Comparison of ENCODE assay signal across 8 mouse cellular contexts in genomic region chrX:73476621-73477020, GRCm38 (mm10). TPM values are rescaled to one million over a fixed set of nuclear protein-coding genes. Genes with fewer than 3 reads are reported as not detected.
DNase-seq lines count a peak whose midpoint lies in the region; ATAC-seq and TF ChIP-seq lines count a peak whose summit lies in the region.

No protein-coding gene starts in this region.

- no peak overlapping the region for H3K4me2 ChIP-seq in heart, embryonic 12.5 days

- H3K9me3 ChIP-seq in heart, embryonic 12.5 days (replicated peaks): no peaks in the 10 kb centered on the region

- DNase-seq in adrenal gland, adult 2 months: peak; percentile 42
- DNase-seq in adrenal gland, postnatal 4 days (ENCODE audit: low spot score in 2 of 2): no peak
- DNase-seq in kidney, postnatal 25 days: peak; percentile 74 to 87
- no peak for DNase-seq in spleen, postnatal 14 days (ENCODE audit: low spot score in 2 of 2)
- DNase-seq in left cerebral cortex, postnatal 4 days: no peak
- DNase-seq in B cell, adult 2 months: no peak

- TF ChIP-seq POLR2A in small intestine, adult 2 months (IDR thresholded peaks at IDR 0.05; ENCODE audit: low read depth, low read length): no peak

- peak overlapping the region; percentile 81 for H3K27ac ChIP-seq in heart, embryonic 12.5 days (ENCODE audit: poor library complexity, severe bottlenecking)
- H3K27ac ChIP-seq in small intestine, adult 2 months (ENCODE audit: insufficient read depth, low read depth, low read length): peak overlapping the region; percentile 7; the same call in 1 of the 2 replicates

- peaks cover 32% of the 10 kb centered on the region for H3K4me1 ChIP-seq in heart, embryonic 12.5 days (replicated peaks)
- peaks cover 4% of the 10 kb centered on the region; the same call in 1 of the 2 replicates for H3K4me1 ChIP-seq in small intestine, adult 2 months (ENCODE audit: control insufficient read depth, insufficient read depth, insufficient read length, low read length)

- H3K36me3 ChIP-seq in heart, embryonic 12.5 days: no peaks in the 10 kb centered on the region
- H3K36me3 ChIP-seq in small intestine, adult 2 months (ENCODE audit: control insufficient read depth, insufficient read depth, low read length): no peaks in the 10 kb centered on the region

- WGBS in heart, embryonic 12.5 days: 53% methylated on average over 2 of the region's 2 CpGs
- WGBS in small intestine, adult 2 months: 53% methylated on average over 2 of the region's 2 CpGs

- peaks cover 28% of the 10 kb centered on the region for H3K27me3 ChIP-seq in heart, embryonic 12.5 days (replicated peaks)
- no peaks in the 10 kb centered on the region for H3K27me3 ChIP-seq in small intestine, adult 2 months (ENCODE audit: control insufficient read depth, insufficient read depth, low read length)

- intact Hi-C loops in left cerebral cortex, postnatal 4 days (cut with DNase I): no loop called here

- no peak overlapping the region for H3K4me3 ChIP-seq in heart, embryonic 12.5 days
- no peak overlapping the region for H3K4me3 ChIP-seq in small intestine, adult 2 months (ENCODE audit: low read depth, low read length)

- peak; percentile 77 for ATAC-seq in heart, embryonic 12.5 days (ENCODE audit: insufficient number of reproducible peaks, low FRiP score)

- no peak overlapping the region for H3K9ac ChIP-seq in heart, embryonic 12.5 days

- TF ChIP-seq CTCF in small intestine, adult 2 months (IDR thresholded peaks at IDR 0.05; ENCODE audit: extremely low read depth, insufficient read length, insufficient replicate concordance, low read depth, low read length): no peak

RNA-seq across cellular contexts. Expression of gene Bgn, which starts 6.8 kb away (rescaled TPM):
- total RNA-seq in adrenal gland, adult 2 months (2021): 100 to 1,000 TPM; 290 to 364 TPM
- polyA plus RNA-seq in adrenal gland, adult 2 months (2012; rRNA removed): 197 and 251 TPM in 2 replicates
- 100 to 1,000 TPM; 245 to 273 TPM for total RNA-seq in adrenal gland, postnatal 4 days (2021)
- 71.9 and 72.9 TPM in 2 replicates for polyA plus RNA-seq in heart, embryonic 12.5 days (2016; fragmentation: Nextera tagmentation; extraction: Ambion mirVana)
- 121 and 168 TPM in 2 replicates for polyA plus RNA-seq in small intestine, adult 2 months (2012; rRNA removed)
- total RNA-seq in left cerebral cortex, postnatal 4 days (2021): 10 to 100 TPM; 49.5 to 51.5 TPM

RNA-seq across cellular contexts. Expression of gene Haus7, which starts 17.8 kb away (rescaled TPM):
- 10 to 100 TPM; 20.3 to 31.3 TPM for total RNA-seq in adrenal gland, adult 2 months (2021)
- 12.6 and 15.5 TPM in 2 replicates for polyA plus RNA-seq in adrenal gland, adult 2 months (2012; rRNA removed)
- 10 to 100 TPM; 45.4 to 52.8 TPM for total RNA-seq in adrenal gland, postnatal 4 days (2021)
- polyA plus RNA-seq in heart, embryonic 12.5 days (2016; fragmentation: Nextera tagmentation; extraction: Ambion mirVana): 61.4 and 63.0 TPM in 2 replicates
- polyA plus RNA-seq in small intestine, adult 2 months (2012; rRNA removed): 5.1 and 9.3 TPM in 2 replicates
- 10 to 100 TPM; 27.8 to 28.0 TPM for total RNA-seq in left cerebral cortex, postnatal 4 days (2021)

RNA-seq across cellular contexts. Expression of gene Atp2b3, which starts 26.3 kb away (rescaled TPM):
- total RNA-seq in adrenal gland, adult 2 months (2021): 10 to 100 TPM; 38.2 to 42.3 TPM
- polyA plus RNA-seq in adrenal gland, adult 2 months (2012; rRNA removed): 24.9 and 29.0 TPM in 2 replicates
- total RNA-seq in adrenal gland, postnatal 4 days (2021): 10 to 100 TPM; 20.3 to 22.6 TPM
- polyA plus RNA-seq in heart, embryonic 12.5 days (2016; fragmentation: Nextera tagmentation; extraction: Ambion mirVana): 0.41 and 0.48 TPM in 2 replicates
- 0.06 and 0.20 TPM in 2 replicates for polyA plus RNA-seq in small intestine, adult 2 months (2012; rRNA removed)
- 10 to 100 TPM; 31.9 to 39.1 TPM for total RNA-seq in left cerebral cortex, postnatal 4 days (2021)

RNA-seq across cellular contexts. Expression of gene Trex2, which starts 41.5 kb away (rescaled TPM):
- total RNA-seq in adrenal gland, adult 2 months (2021): not detected
- polyA plus RNA-seq in adrenal gland, adult 2 months (2012; rRNA removed): 0.13 TPM in 1 of 2 replicates, not detected in the other
- not detected for total RNA-seq in adrenal gland, postnatal 4 days (2021)
- polyA plus RNA-seq in heart, embryonic 12.5 days (2016; fragmentation: Nextera tagmentation; extraction: Ambion mirVana): not detected in 2 replicates
- polyA plus RNA-seq in small intestine, adult 2 months (2012; rRNA removed): 2.4 and 5.4 TPM in 2 replicates
- not detected for total RNA-seq in left cerebral cortex, postnatal 4 days (2021)

Comparison
In these comparisons a context has a peak if more than half of its experiments do, and no peak if none do; other contexts are left out.
1. DNase-seq: peak in adrenal gland, adult 2 months (single experiment) and kidney, postnatal 25 days (2 of 2); none in adrenal gland, postnatal 4 days (0 of 2), spleen, postnatal 14 days (0 of 2), left cerebral cortex, postnatal 4 days (single experiment) and B cell, adult 2 months (0 of 2).
2. RNA of gene Bgn, which starts 6.8 kb away (total RNA-seq): 290 to 364 TPM in adrenal gland, adult 2 months and 245 to 273 TPM in adrenal gland, postnatal 4 days; 49.5 to 51.5 TPM in left cerebral cortex, postnatal 4 days; every median in the first group is over 4 times any median in the second.